Mouse (Mus musculus): ENCODE results near the gene Surf1. TPM values are rescaled to one million over a fixed set of nuclear protein-coding genes. Genes with fewer than 3 reads are reported as not detected.

Surf1 gene
- polyA plus RNA-seq, 1 experiment, result 85.2 TPM

GRCm38 (mm10) chr2:26912253-26912770 is 4.0 kb downstream of the Surf1 start:
- no peak for DNase-seq
- 46% methylated on average over 5 of the region's 5 CpGs for WGBS
- TF ChIP-seq CTCF (conservative IDR thresholded peaks at IDR 0.05; ENCODE audit: insufficient read depth, insufficient read length, low read depth, low read length) (no peak), POLR2A (IDR thresholded peaks at IDR 0.05; ENCODE audit: low read depth, low read length) (no peak)
- peaks cover 4% of the 10 kb centered on the region; the same call in 1 of the 2 replicates for H3K36me3 ChIP-seq (ENCODE audit: control insufficient read depth, insufficient read depth, low read length)
- no peaks in the 10 kb centered on the region for H3K27me3 ChIP-seq (replicated peaks; ENCODE audit: control insufficient read depth, insufficient read depth, low read length)
- H3K27ac ChIP-seq (ENCODE audit: insufficient read depth, low read depth, low read length), result no peak overlapping the region
- H3K4me3 ChIP-seq (ENCODE audit: insufficient read depth, low read depth, low read length), result peak overlapping the region; percentile 96; the same call in 1 of the 2 replicates
- H3K4me1 ChIP-seq (ENCODE audit: control insufficient read depth, insufficient read depth, low read length), result peaks cover 14% of the 10 kb centered on the region

GRCm38 (mm10) chr2:26910994-26911765 is 5.2 kb downstream of the Surf1 start:
- Histone ChIP-seq H3K4me3 (ENCODE audit: insufficient read depth, low read depth, low read length) (peak overlapping the region; percentile 96), H3K27ac (ENCODE audit: insufficient read depth, low read depth, low read length) (peak overlapping the region; percentile 78), H3K36me3 (ENCODE audit: control insufficient read depth, insufficient read depth, low read length) (peaks cover 4% of the 10 kb centered on the region; the same call in 1 of the 2 replicates), H3K4me1 (ENCODE audit: control insufficient read depth, insufficient read depth, low read length) (peaks cover 10% of the 10 kb centered on the region; the same call in 1 of the 2 replicates), H3K27me3 (replicated peaks; ENCODE audit: control insufficient read depth, insufficient read depth, low read length) (no peaks in the 10 kb centered on the region)
- TF ChIP-seq CTCF (conservative IDR thresholded peaks at IDR 0.05; ENCODE audit: insufficient read depth, insufficient read length, low read depth, low read length) (no peak), POLR2A (IDR thresholded peaks at IDR 0.05; ENCODE audit: low read depth, low read length) (no peak)
- DNase-seq, result no peak
- WGBS, result under 1% methylated on average over 37 of the region's 37 CpGs

- H3K4me3 ChIP-seq (ENCODE audit: insufficient read depth, low read depth, low read length), result peak within 1 kb of the TSS; percentile 96
- TF ChIP-seq POLR2A (IDR thresholded peaks at IDR 0.05; ENCODE audit: low read depth, low read length) (peak; percentile 82), CTCF (conservative IDR thresholded peaks at IDR 0.05; ENCODE audit: insufficient read depth, insufficient read length, low read depth, low read length) (no peak)
- H3K27ac ChIP-seq (ENCODE audit: insufficient read depth, low read depth, low read length), result peak within 1 kb of the TSS; percentile 78
- peak; percentile 100 for DNase-seq
- no peaks in the 10 kb centered on the region for H3K27me3 ChIP-seq (replicated peaks; ENCODE audit: control insufficient read depth, insufficient read depth, low read length)
- 1% methylated on average over 74 of the region's 74 CpGs for WGBS
- H3K4me1 ChIP-seq (ENCODE audit: control insufficient read depth, insufficient read depth, low read length), result peaks cover 9% of the 10 kb centered on the region; the same call in 1 of the 2 replicates
- peaks cover 4% of the 10 kb centered on the region; the same call in 1 of the 2 replicates for H3K36me3 ChIP-seq (ENCODE audit: control insufficient read depth, insufficient read depth, low read length)
Observed at GRCm38 (mm10) chr2:26910124-26910993, 6.0 kb downstream of the Surf1 start, which contains the start of the genes Med22 and Rpl7a. Med22 (minus strand) TSS chr2:26910677. Rpl7a (plus strand) TSS chr2:26910764.

GRCm38 (mm10) chr2:26909387-26909784 is 6.9 kb downstream of the Surf1 start:
- Histone ChIP-seq H3K4me3 (ENCODE audit: insufficient read depth, low read depth, low read length) (peak overlapping the region; percentile 82), H3K36me3 (ENCODE audit: control insufficient read depth, insufficient read depth, low read length) (peaks cover 4% of the 10 kb centered on the region; the same call in 1 of the 2 replicates), H3K27me3 (replicated peaks; ENCODE audit: control insufficient read depth, insufficient read depth, low read length) (no peaks in the 10 kb centered on the region), H3K4me1 (ENCODE audit: control insufficient read depth, insufficient read depth, low read length) (peaks cover 6% of the 10 kb centered on the region; the same call in 1 of the 2 replicates), H3K27ac (ENCODE audit: insufficient read depth, low read depth, low read length) (peak overlapping the region; percentile 77)
- no peak for DNase-seq
- TF ChIP-seq POLR2A (IDR thresholded peaks at IDR 0.05; ENCODE audit: low read depth, low read length) (no peak), CTCF (conservative IDR thresholded peaks at IDR 0.05; ENCODE audit: insufficient read depth, insufficient read length, low read depth, low read length) (no peak)

- no peaks in the 10 kb centered on the region for H3K27me3 ChIP-seq (replicated peaks; ENCODE audit: control insufficient read depth, insufficient read depth, low read length)
- 72% methylated on average over 18 of the region's 18 CpGs for WGBS
- H3K4me3 ChIP-seq (ENCODE audit: insufficient read depth, low read depth, low read length), result no peak overlapping the region
- H3K36me3 ChIP-seq (ENCODE audit: control insufficient read depth, insufficient read depth, low read length), result peaks cover 4% of the 10 kb centered on the region; the same call in 1 of the 2 replicates
- TF ChIP-seq POLR2A (IDR thresholded peaks at IDR 0.05; ENCODE audit: low read depth, low read length), result no peak
- no peak for TF ChIP-seq CTCF (conservative IDR thresholded peaks at IDR 0.05; ENCODE audit: insufficient read depth, insufficient read length, low read depth, low read length)
- no peak overlapping the region for H3K27ac ChIP-seq (ENCODE audit: insufficient read depth, low read depth, low read length)
- DNase-seq, result no peak
- peaks cover 8% of the 10 kb centered on the region for H3K4me1 ChIP-seq (ENCODE audit: control insufficient read depth, insufficient read depth, low read length)
Observed at GRCm38 (mm10) chr2:26908710-26909386, 7.5 kb downstream of the Surf1 start.

- Histone ChIP-seq H3K27ac (ENCODE audit: insufficient read depth, low read depth, low read length) (no peak overlapping the region), H3K36me3 (ENCODE audit: control insufficient read depth, insufficient read depth, low read length) (no peaks in the 10 kb centered on the region), H3K27me3 (replicated peaks; ENCODE audit: control insufficient read depth, insufficient read depth, low read length) (no peaks in the 10 kb centered on the region), H3K4me3 (ENCODE audit: insufficient read depth, low read depth, low read length) (no peak overlapping the region), H3K4me1 (ENCODE audit: control insufficient read depth, insufficient read depth, low read length) (peaks cover 14% of the 10 kb centered on the region)
- WGBS, result 8% methylated on average over 4 of the region's 4 CpGs
- TF ChIP-seq CTCF (conservative IDR thresholded peaks at IDR 0.05; ENCODE audit: insufficient read depth, insufficient read length, low read depth, low read length), result peak; percentile 87
- TF ChIP-seq POLR2A (IDR thresholded peaks at IDR 0.05; ENCODE audit: low read depth, low read length), result no peak
- DNase-seq, result peak; percentile 71
Observed at GRCm38 (mm10) chr2:26907109-26907508, 9.2 kb downstream of the Surf1 start.
